Mouse (Mus musculus) midbrain, embryonic 12.5 days (tissue): Measurements from ENCODE around the gene Rarres2. TPM values are rescaled to one million over a fixed set of nuclear protein-coding genes. Genes with fewer than 3 reads are reported as not detected.
"Not testable (repeated sequence)": the region's sequence is repeated elsewhere in the genome, so short reads cannot be mapped to it uniquely, and the experiment has no call there.

Source experiments
- ATAC-seq: fragments of 200-750 bp; cut with Nextera tagmentation; 2 replicates; pipeline ENCODE4 v1.8.0; 2017; ENCODE audit warnings: low read depth, moderate TSS enrichment, moderate library complexity; ENCODE audit not compliant: low FRiP score
- H3K27ac ChIP-seq: fragments of 300-500 bp; sonication (generic); replicated peaks from 2 replicates; pipeline ENCODE4 v1.5.1; 2016; ENCODE audit warnings: mild to moderate bottlenecking
- H3K27me3 ChIP-seq: fragments of 300-500 bp; sonication (generic); 2 replicates; pipeline ENCODE4 v1.6.1; 2016; ENCODE audit warnings: mild to moderate bottlenecking
- H3K36me3 ChIP-seq: fragments of 300-500 bp; sonication (generic); 2 replicates; pipeline ENCODE4 v1.6.1; 2016
- H3K4me1 ChIP-seq: fragments of 300-500 bp; sonication (generic); 2 replicates; pipeline ENCODE4 v1.6.1; 2016
- H3K4me2 ChIP-seq: fragments of 300-500 bp; sonication (generic); replicated peaks from 2 replicates; pipeline ENCODE4 v1.6.1; 2016; ENCODE audit warnings: mild to moderate bottlenecking, moderate library complexity
- H3K4me3 ChIP-seq: fragments of 300-500 bp; sonication (generic); 2 replicates; pipeline ENCODE4 v1.5.1; 2016; ENCODE audit warnings: mild to moderate bottlenecking
- H3K9ac ChIP-seq: fragments of 300-500 bp; sonication (generic); replicated peaks from 2 replicates; pipeline ENCODE4 v1.6.1; 2016; ENCODE audit warnings: mild to moderate bottlenecking, moderate library complexity
- H3K9me3 ChIP-seq: fragments of 300-500 bp; sonication (generic); 2 replicates; pipeline ENCODE4 v1.6.1; 2016; ENCODE audit warnings: mild to moderate bottlenecking
- WGBS: fragments of 180-500 bp; shearing (Covaris S2); methylation state at CpG from one replicate; pipeline ENCODE4 v1.1.7; 2016; 5-methylcytosine and 5-hydroxymethylcytosine counted together
- polyA plus RNA-seq: library from polyadenylated mRNA; unstranded; fragments of >200 nt; fragmentation: Nextera tagmentation; extraction: Ambion mirVana; gene quantifications from 2 replicates; pipeline ENCODE4 v1.2.1, GENCODE M21; 2016

The Rarres2 gene
- polyA plus RNA-seq, 1 experiment from 2014 or later: 3.1 TPM

- Histone ChIP-seq H3K9me3 (no peaks in the 10 kb centered on the region), H3K4me3 (no peak overlapping the region), H3K27me3 (peaks cover 3% of the 10 kb centered on the region; the same call in 1 of the 2 replicates), H3K9ac (no peak overlapping the region), H3K27ac (no peak overlapping the region), H3K4me2 (no peak overlapping the region), H3K4me1 (peaks cover 21% of the 10 kb centered on the region), H3K36me3 (peaks cover 10% of the 10 kb centered on the region; the same call in 1 of the 2 replicates)
- WGBS: 68% methylated on average over 4 of the region's 4 CpGs
- ATAC-seq: no peak
Observed at GRCm38 (mm10) chr6:48536091-48536490, 36.5 kb downstream of the Rarres2 start.

- Histone ChIP-seq H3K27me3 (peaks cover 3% of the 10 kb centered on the region; the same call in 1 of the 2 replicates), H3K4me3 (no peak overlapping the region), H3K27ac (no peak overlapping the region), H3K36me3 (no peaks in the 10 kb centered on the region), H3K9me3 (no peaks in the 10 kb centered on the region), H3K4me2 (no peak overlapping the region), H3K9ac (no peak overlapping the region), H3K4me1 (peaks cover 21% of the 10 kb centered on the region)
- 85% methylated on average over 8 of the region's 8 CpGs for WGBS
- no peak for ATAC-seq
Observed at GRCm38 (mm10) chr6:48534913-48535312, 37.7 kb downstream of the Rarres2 start.

GRCm38 (mm10) chr6:48533475-48533874 is 39.1 kb downstream of the Rarres2 start:
- H3K9me3 ChIP-seq: no peaks in the 10 kb centered on the region
- WGBS: 77% methylated on average over 2 of the region's 2 CpGs
- no peaks in the 10 kb centered on the region for H3K36me3 ChIP-seq
- H3K4me3 ChIP-seq: no peak overlapping the region
- peaks cover 14% of the 10 kb centered on the region for H3K4me1 ChIP-seq
- ATAC-seq: no peak
- H3K4me2 ChIP-seq: no peak overlapping the region
- peaks cover 3% of the 10 kb centered on the region; the same call in 1 of the 2 replicates for H3K27me3 ChIP-seq
- H3K9ac ChIP-seq: no peak overlapping the region
- H3K27ac ChIP-seq: no peak overlapping the region

- Histone ChIP-seq H3K4me1 (no peaks in the 10 kb centered on the region), H3K36me3 (no peaks in the 10 kb centered on the region), H3K27me3 (no peaks in the 10 kb centered on the region; the same call in 1 of the 2 replicates), H3K4me2 (no peak overlapping the region), H3K27ac (no peak overlapping the region), H3K4me3 (no peak overlapping the region), H3K9ac (no peak overlapping the region), H3K9me3 (no peaks in the 10 kb centered on the region)
- WGBS: 77% methylated on average over 2 of the region's 2 CpGs
- no peak for ATAC-seq
Observed at GRCm38 (mm10) chr6:48530862-48531261, 41.7 kb downstream of the Rarres2 start.

GRCm38 (mm10) chr6:48529871-48530440 is 42.6 kb downstream of the Rarres2 start:
- H3K36me3 ChIP-seq: peaks cover 3% of the 10 kb centered on the region; the same call in 1 of the 2 replicates
- no peak overlapping the region for H3K4me3 ChIP-seq
- WGBS: 86% methylated on average over 16 of the region's 16 CpGs
- H3K27me3 ChIP-seq: no peaks in the 10 kb centered on the region
- ATAC-seq: no peak
- no peak overlapping the region for H3K4me2 ChIP-seq
- no peaks in the 10 kb centered on the region for H3K9me3 ChIP-seq
- no peak overlapping the region for H3K27ac ChIP-seq
- no peak overlapping the region for H3K9ac ChIP-seq
- no peaks in the 10 kb centered on the region for H3K4me1 ChIP-seq

- Histone ChIP-seq H3K4me1 (no peaks in the 10 kb centered on the region), H3K27ac (no peak overlapping the region), H3K36me3 (peaks cover 4% of the 10 kb centered on the region; the same call in 1 of the 2 replicates), H3K9ac (no peak overlapping the region), H3K9me3 (no peaks in the 10 kb centered on the region), H3K27me3 (no peaks in the 10 kb centered on the region), H3K4me3 (no peak overlapping the region), H3K4me2 (no peak overlapping the region)
- WGBS: 78% methylated on average over 14 of the region's 14 CpGs
- ATAC-seq: no peak
Observed at GRCm38 (mm10) chr6:48529261-48529660, 43.3 kb downstream of the Rarres2 start.

- no peak overlapping the region for H3K4me3 ChIP-seq
- H3K27ac ChIP-seq: no peak overlapping the region
- no peak for ATAC-seq
- 77% methylated on average over 9 of the region's 9 CpGs for WGBS
- peaks cover 4% of the 10 kb centered on the region; the same call in 1 of the 2 replicates for H3K36me3 ChIP-seq
- no peaks in the 10 kb centered on the region for H3K4me1 ChIP-seq
- H3K4me2 ChIP-seq: no peak overlapping the region
- H3K9ac ChIP-seq: no peak overlapping the region
- H3K27me3 ChIP-seq: no peaks in the 10 kb centered on the region
- no peaks in the 10 kb centered on the region for H3K9me3 ChIP-seq
Observed at GRCm38 (mm10) chr6:48527901-48528300, 44.7 kb downstream of the Rarres2 start.

GRCm38 (mm10) chr6:48524882-48525281 is 47.7 kb downstream of the Rarres2 start:
- not testable (repeated sequence) for H3K9ac ChIP-seq, H3K4me1 ChIP-seq, H3K9me3 ChIP-seq, H3K27me3 ChIP-seq, H3K27ac ChIP-seq, H3K4me3 ChIP-seq, ATAC-seq, H3K36me3 ChIP-seq, H3K4me2 ChIP-seq
- WGBS: 96% methylated on average over 16 of the region's 16 CpGs

Other genes starting within 250 kb of the Rarres2 start
- 26.4 and 27.8 TPM in 2 replicates for gene Krba1, start 177.2 kb downstream of the Rarres2 start, polyA plus RNA-seq
- 19.9 and 22.9 TPM in 2 replicates for gene Zfp467, start 127.0 kb downstream of the Rarres2 start, polyA plus RNA-seq
- 0.10 and 0.22 TPM in 2 replicates for gene Sspo, start 124.6 kb downstream of the Rarres2 start, polyA plus RNA-seq
- 85.7 and 89.9 TPM in 2 replicates for gene Atp6v0e2, start 35.2 kb downstream of the Rarres2 start, polyA plus RNA-seq
- 18.1 and 22.3 TPM in 2 replicates for gene Lrrc61, start 18.0 kb downstream of the Rarres2 start, polyA plus RNA-seq
- gene Gm45021, start 16.8 kb upstream of the Rarres2 start, polyA plus RNA-seq: not detected in 2 replicates
- gene Repin1, start 21.1 kb upstream of the Rarres2 start, polyA plus RNA-seq: 50.1 and 54.1 TPM in 2 replicates
- 0.65 TPM in 1 of 2 replicates, not detected in the other for gene Gm44965, start 21.2 kb upstream of the Rarres2 start, polyA plus RNA-seq
- gene Zfp775, start 29.3 kb upstream of the Rarres2 start, polyA plus RNA-seq: 13.3 and 15.7 TPM in 2 replicates
- 1.4 and 1.5 TPM in 2 replicates for gene AI854703, start 54.0 kb upstream of the Rarres2 start, polyA plus RNA-seq
- gene Gimap8, start 74.4 kb upstream of the Rarres2 start, polyA plus RNA-seq: 0.45 and 0.77 TPM in 2 replicates
- gene Gimap9, start 103.3 kb upstream of the Rarres2 start, polyA plus RNA-seq: 1.7 and 2.6 TPM in 2 replicates
- 2.3 and 3.0 TPM in 2 replicates for gene Gimap4, start 111.8 kb upstream of the Rarres2 start, polyA plus RNA-seq
- gene Gimap6, start 135.4 kb upstream of the Rarres2 start, polyA plus RNA-seq: 5.7 and 6.9 TPM in 2 replicates
- gene Gm28053, start 145.8 kb upstream of the Rarres2 start, polyA plus RNA-seq: not detected in 2 replicates
- not detected in 2 replicates for gene Gimap7, start 145.8 kb upstream of the Rarres2 start, polyA plus RNA-seq
- 5.0 and 5.5 TPM in 2 replicates for gene Gimap1, start 166.3 kb upstream of the Rarres2 start, polyA plus RNA-seq
- 0.87 and 0.97 TPM in 2 replicates for gene Gimap5, start 173.4 kb upstream of the Rarres2 start, polyA plus RNA-seq
- gene Gimap3, start 198.1 kb upstream of the Rarres2 start, polyA plus RNA-seq: not detected in 2 replicates